Mouse (Mus musculus) CH12.LX (cell line): ENCODE measurements at regions not wholly inside any gene's neighbourhood (a gene's known extent, or its start where the extent isn't known, plus 50 kb on each side); places are given as distances from the start of the nearest gene placed in this dataset.

Experiments used
- DNase-seq: peaks from one replicate; pipeline ENCODE4 v3.0.0-alpha.2; 2013; ENCODE audit errors: extremely low read depth
- H3K27ac ChIP-seq: 2 replicates; pipeline ENCODE4 v1.5.1; 2012; ENCODE audit warnings: low read depth, mild to moderate bottlenecking, control low read depth, moderate library complexity; ENCODE audit not compliant: insufficient read depth
- H3K27me3 ChIP-seq: replicated peaks from 2 replicates; pipeline ENCODE3; 2012; ENCODE audit warnings: inconsistent platforms
- H3K36me3 ChIP-seq, 2 experiments: replicated peaks in 1 of 2; 2 replicates each; pipeline versions ENCODE3 to v1.6.1; 2012; ENCODE audit warnings: inconsistent platforms in 1 of 2, low read length in 1 of 2, mild to moderate bottlenecking in 1 of 2, mixed read lengths in 1 of 2, moderate library complexity in 1 of 2; ENCODE audit not compliant: control insufficient read depth in 1 of 2, insufficient read depth in 1 of 2
- H3K4me1 ChIP-seq, 2 experiments: 2 replicates each; pipeline ENCODE4 v1.6.1; 2012; ENCODE audit warnings: inconsistent platforms in 1 of 2, moderate library complexity in 1 of 2; ENCODE audit not compliant: insufficient read depth in 2 of 2, control insufficient read depth in 1 of 2
- H3K4me2 ChIP-seq: 2 replicates; pipeline ENCODE4 v1.6.1; 2012; ENCODE audit warnings: low read depth, mild to moderate bottlenecking, control low read depth; ENCODE audit not compliant: poor library complexity, insufficient read depth, severe bottlenecking
- H3K4me3 ChIP-seq, 3 experiments: fragments of 150-350 bp in 1 of 3; sonication (generic) in 1 of 3; replicated peaks in 1 of 3; 2 replicates each; pipeline versions ENCODE3 to v1.5.1; 2011 to 2012; ENCODE audit warnings: low read depth in 2 of 3, low read length in 2 of 3, mild to moderate bottlenecking in 2 of 3, moderate library complexity in 2 of 3, control low read depth in 1 of 3, improper control_type of control experiment in 1 of 3, inconsistent platforms in 1 of 3, mixed read lengths in 1 of 3; ENCODE audit not compliant: poor library complexity in 1 of 3
- H3K79me2 ChIP-seq: replicated peaks from 2 replicates; pipeline ENCODE4 v1.6.1; 2012; ENCODE audit warnings: mild to moderate bottlenecking, moderate library complexity; ENCODE audit not compliant: control insufficient read depth, poor library complexity, insufficient read depth, severe bottlenecking; ENCODE audit errors: extremely low read depth
- H3K9ac ChIP-seq: 2 replicates; pipeline ENCODE4 v1.6.1; 2012; ENCODE audit warnings: low read depth, mild to moderate bottlenecking, control low read depth, moderate library complexity; ENCODE audit not compliant: insufficient read depth
- H3K9me3 ChIP-seq: replicated peaks from 2 replicates; pipeline ENCODE3; 2012; ENCODE audit warnings: low read length, inconsistent platforms, mixed read lengths
- BHLHE40 ChIP-seq: IDR thresholded peaks from 2 replicates; pipeline ENCODE4 v1.6.1; 2011; ENCODE audit warnings: mild to moderate bottlenecking, low read depth, low read length, improper control_type of control experiment
- CHD2 ChIP-seq: IDR thresholded peaks from 2 replicates; pipeline ENCODE4 v1.6.1; 2011; ENCODE audit warnings: low read length, improper control_type of control experiment
- CTCF ChIP-seq, 2 experiments: IDR thresholded peaks in 1 of 2; conservative IDR thresholded peaks in 1 of 2; 2 replicates each; pipeline ENCODE4 v1.5.1; 2011 to 2012; ENCODE audit warnings: low read depth in 2 of 2, low read length in 2 of 2, improper control_type of control experiment in 1 of 2, inconsistent platforms in 1 of 2, mild to moderate bottlenecking in 1 of 2, moderate library complexity in 1 of 2
- ETS1 ChIP-seq: conservative IDR thresholded peaks from 2 replicates; pipeline ENCODE4 v1.6.1; 2012; ENCODE audit warnings: low read depth, mild to moderate bottlenecking, inconsistent platforms, low read length, improper control_type of control experiment, moderate library complexity
- GABPA ChIP-seq: IDR thresholded peaks from 2 replicates; pipeline ENCODE4 v1.6.1; 2012; ENCODE audit warnings: low read depth, low read length, improper control_type of control experiment, inconsistent platforms; ENCODE audit not compliant: insufficient replicate concordance
- HCFC1 ChIP-seq: IDR thresholded peaks from 2 replicates; pipeline ENCODE4 v1.6.1; 2012; ENCODE audit warnings: low read depth, mild to moderate bottlenecking, inconsistent platforms, low read length, improper control_type of control experiment
- MAFK ChIP-seq: IDR thresholded peaks from 2 replicates; pipeline ENCODE4 v1.6.1; 2011; ENCODE audit warnings: low read length, improper control_type of control experiment; ENCODE audit not compliant: insufficient replicate concordance
- MAX ChIP-seq: IDR thresholded peaks from 2 replicates; pipeline ENCODE4 v1.6.1; 2011; ENCODE audit warnings: low read length, improper control_type of control experiment
- MXI1 ChIP-seq: IDR thresholded peaks from 2 replicates; pipeline ENCODE4 v1.6.1; 2011; ENCODE audit warnings: mild to moderate bottlenecking, low read depth, low read length, improper control_type of control experiment
- MYC ChIP-seq: IDR thresholded peaks from 2 replicates; pipeline ENCODE4 v1.6.1; 2011; ENCODE audit warnings: low read depth, mild to moderate bottlenecking, improper control_type of control experiment, low read length
- NELFE ChIP-seq: IDR thresholded peaks from 2 replicates; pipeline ENCODE4 v1.6.1; 2011; ENCODE audit warnings: low read depth, low read length, improper control_type of control experiment
- PAX5 ChIP-seq: IDR thresholded peaks from 2 replicates; pipeline ENCODE4 v1.6.1; 2012; ENCODE audit warnings: low read length, inconsistent platforms, mixed read lengths
- POLR2A ChIP-seq: IDR thresholded peaks from 2 replicates; pipeline ENCODE4 v1.6.1; 2011; ENCODE audit warnings: low read depth, mild to moderate bottlenecking, improper control_type of control experiment, low read length
- RAD21 ChIP-seq: IDR thresholded peaks from 2 replicates; pipeline ENCODE4 v1.6.1; 2011; ENCODE audit warnings: low read depth, mild to moderate bottlenecking, low read length, improper control_type of control experiment, moderate library complexity
- SIN3A ChIP-seq: IDR thresholded peaks from 2 replicates; pipeline ENCODE4 v1.6.1; 2012; ENCODE audit warnings: low read length, improper control_type of control experiment, inconsistent platforms
- TCF12 ChIP-seq: IDR thresholded peaks from 2 replicates; pipeline ENCODE4 v1.6.1; 2014; ENCODE audit warnings: low read depth, mild to moderate bottlenecking, inconsistent platforms, low read length, improper control_type of control experiment
- USF1 ChIP-seq: IDR thresholded peaks from 2 replicates; pipeline ENCODE4 v1.6.1; 2014; ENCODE audit warnings: low read depth, mild to moderate bottlenecking, inconsistent platforms, low read length, improper control_type of control experiment
- ZKSCAN1 ChIP-seq: IDR thresholded peaks from 2 replicates; pipeline ENCODE4 v1.6.1; 2012; ENCODE audit warnings: low read depth, inconsistent platforms, low read length, improper control_type of control experiment, borderline replicate concordance
- ZMIZ1 ChIP-seq: IDR thresholded peaks from 2 replicates; pipeline ENCODE4 v1.6.1; 2012; ENCODE audit warnings: low read depth, mild to moderate bottlenecking, inconsistent platforms, low read length, improper control_type of control experiment
- dilution Hi-C: fragments of 300-500 bp; cut with MboI; formaldehyde crosslinking; loops from 2 replicates; pipeline ENCODE4 v1.14.3; 2020; ENCODE audit warnings: low sequenced_read_pairs; ENCODE audit not compliant: extremely low pct_unique_long_range_greater_than_20kb, extremely low pct_ligation_motif_present
- in situ Hi-C: fragments of 300-500 bp; cut with MboI; formaldehyde crosslinking; loops from 3 replicates; pipeline ENCODE4 v1.14.3; 2019; ENCODE audit warnings: low sequenced_read_pairs, low pct_ligation_motif_present, low pct_unique_long_range_greater_than_20kb, mixed read lengths

- Histone ChIP-seq H3K27me3 (no peaks in the 10 kb centered on the region), H3K9me3 (no peaks in the 10 kb centered on the region)
- dilution Hi-C loops = no loop called here
- TF ChIP-seq RAD21 = no peak
- TF ChIP-seq ZMIZ1 = no peak
- no peak for TF ChIP-seq BHLHE40
- no peak for TF ChIP-seq ZKSCAN1
- no peak for TF ChIP-seq GABPA
- TF ChIP-seq HCFC1 = no peak
- no peak for TF ChIP-seq MYC
- TF ChIP-seq SIN3A = no peak
- TF ChIP-seq MAFK = no peak
- no peak for TF ChIP-seq CTCF (conservative IDR thresholded peaks at IDR 0.05 in 1 of 2, IDR thresholded peaks at IDR 0.05 in 1 of 2; ENCODE audit: low read depth in 2 of 2, low read length in 2 of 2)
- TF ChIP-seq PAX5 = no peak
- no peak for TF ChIP-seq POLR2A
- TF ChIP-seq MXI1 = no peak
- TF ChIP-seq, all 38 proteins: peak for 0
- Histone ChIP-seq H3K4me3 (no peak overlapping the region), H3K79me2 (no peaks in the 10 kb centered on the region), H3K27ac (no peak overlapping the region), H3K9ac (no peak overlapping the region), H3K36me3 (no peaks in the 10 kb centered on the region), H3K4me1 (peaks cover 0 to 3% of the 10 kb centered on the region in 2 experiments; a peak in 1 of 4 replicates), H3K4me2 (no peak overlapping the region)
- no peak for DNase-seq
- in situ Hi-C loops = no loop called here
Measured at GRCm38 (mm10) chr10:38364876-38365275, 456.7 kb downstream of the Rfpl4b start.

- H3K9ac ChIP-seq = no peak overlapping the region
- H3K36me3 ChIP-seq = no peaks in the 10 kb centered on the region
- no peak overlapping the region for H3K4me3 ChIP-seq
- no peak for TF ChIP-seq CHD2
- TF ChIP-seq ZKSCAN1 = no peak
- no peak for TF ChIP-seq ETS1
- no peak for TF ChIP-seq TCF12
- no peak for TF ChIP-seq NELFE
- no peak for TF ChIP-seq USF1
- TF ChIP-seq MAX = no peak
- peaks cover 0 to 3% of the 10 kb centered on the region in 2 experiments; a peak in 1 of 4 replicates for H3K4me1 ChIP-seq
- in situ Hi-C loops (no loop called here), dilution Hi-C loops (no loop called here)
- no peak overlapping the region for H3K4me2 ChIP-seq
- no peaks in the 10 kb centered on the region for H3K9me3 ChIP-seq
- H3K79me2 ChIP-seq = no peaks in the 10 kb centered on the region
- no peaks in the 10 kb centered on the region for H3K27me3 ChIP-seq
- H3K27ac ChIP-seq = no peak overlapping the region
- no peak for DNase-seq
Measured at GRCm38 (mm10) chr10:38357539-38358232, 463.9 kb downstream of the Rfpl4b start.
